Mouse (Mus musculus) liver, postnatal 0 days (tissue): Measurements from ENCODE around the gene Mrpl28. TPM values are rescaled to one million over a fixed set of nuclear protein-coding genes. Genes with fewer than 3 reads are reported as not detected.
"Not testable (repeated sequence)": the region's sequence is repeated elsewhere in the genome, so short reads cannot be mapped to it uniquely, and the experiment has no call there.

ENCODE experiments used
- ATAC-seq: fragments of 200-750 bp; cut with Nextera tagmentation; 2 replicates; pipeline ENCODE4 v1.8.0; 2017; ENCODE audit warnings: mild to moderate bottlenecking, moderate library complexity
- DNase-seq: peaks from one replicate; pipeline ENCODE4 v3.0.0-alpha.2; 2016
- H3K27ac ChIP-seq: fragments of 300-500 bp; sonication (generic); 2 replicates; pipeline ENCODE4 v1.5.1; 2014; ENCODE audit warnings: antibody characterized with exemption, moderate library complexity, mild to moderate bottlenecking, low read depth
- H3K27me3 ChIP-seq: fragments of 300-500 bp; sonication (generic); 2 replicates; pipeline ENCODE4 v1.6.1; 2014; ENCODE audit warnings: low read length, control low read depth, mixed read lengths; ENCODE audit not compliant: insufficient read depth
- H3K36me3 ChIP-seq: fragments of 300-500 bp; sonication (generic); replicated peaks from 2 replicates; pipeline ENCODE4 v1.6.1; 2014; ENCODE audit warnings: mild to moderate bottlenecking, control low read depth, low read length, moderate library complexity, mixed read lengths; ENCODE audit not compliant: insufficient read depth
- H3K4me1 ChIP-seq: fragments of 300-500 bp; sonication (generic); 2 replicates; pipeline ENCODE4 v1.6.1; 2014; ENCODE audit warnings: antibody characterized with exemption, mild to moderate bottlenecking, control low read depth; ENCODE audit not compliant: insufficient read depth
- H3K4me2 ChIP-seq: fragments of 300-500 bp; sonication (generic); 2 replicates; pipeline ENCODE4 v1.6.1; 2014; ENCODE audit warnings: low read depth, mild to moderate bottlenecking, low read length, moderate library complexity, mixed read lengths
- H3K4me3 ChIP-seq: fragments of 300-500 bp; sonication (generic); 2 replicates; pipeline ENCODE4 v1.5.1; 2014; ENCODE audit warnings: low read depth, low read length
- H3K9ac ChIP-seq: fragments of 300-500 bp; sonication (generic); replicated peaks from 2 replicates; pipeline ENCODE4 v1.6.1; 2014; ENCODE audit warnings: mild to moderate bottlenecking, moderate library complexity
- H3K9me3 ChIP-seq: fragments of 300-500 bp; sonication (generic); 2 replicates; pipeline ENCODE4 v1.6.1; 2016; ENCODE audit warnings: mild to moderate bottlenecking, control low read depth, low read length, mixed read lengths
- CTCF ChIP-seq: sonication (generic); IDR thresholded peaks from 2 replicates; pipeline ENCODE4 v1.5.1; 2016; ENCODE audit warnings: antibody characterized with exemption, low read depth
- EP300 ChIP-seq: IDR thresholded peaks from 2 replicates; pipeline ENCODE4 v1.6.1; 2016; ENCODE audit warnings: antibody characterized with exemption, low read depth, mild to moderate bottlenecking
- WGBS: fragments of 180-500 bp; shearing (Covaris S2); extraction: QIAGEN DNeasy Blood & Tissue Kit; methylation state at CpG from one replicate; pipeline ENCODE4 v1.1.7; 2014; ENCODE audit not compliant: insufficient replicate concordance; 5-methylcytosine and 5-hydroxymethylcytosine counted together
- polyA plus RNA-seq: library from polyadenylated mRNA; unstranded; fragments of >200 nt; fragmentation: Nextera tagmentation; extraction: Ambion mirVana; gene quantifications from 2 replicates; pipeline ENCODE4 v1.2.1, GENCODE M21; 2015

The Mrpl28 gene
- polyA plus RNA-seq, 1 experiment from 2014 or later: 85.9 TPM

- ATAC-seq (no peak), DNase-seq (no peak)
- Histone ChIP-seq H3K9ac (no peak overlapping the region; the same call in 1 of the 2 replicates), H3K27me3 (peaks cover 44% of the 10 kb centered on the region), H3K4me3 (peak overlapping the region; percentile 75), H3K9me3 (no peaks in the 10 kb centered on the region), H3K4me1 (peaks cover 22% of the 10 kb centered on the region), H3K27ac (no peak overlapping the region), H3K36me3 (no peaks in the 10 kb centered on the region), H3K4me2 (peak overlapping the region; percentile 92)
- TF ChIP-seq EP300: no peak
- no peak for TF ChIP-seq CTCF
- 11% methylated on average over 8 of the region's 8 CpGs for WGBS
Measured at GRCm38 (mm10) chr17:26114061-26114460, 9.2 kb upstream of the Mrpl28 start.

DNA sequence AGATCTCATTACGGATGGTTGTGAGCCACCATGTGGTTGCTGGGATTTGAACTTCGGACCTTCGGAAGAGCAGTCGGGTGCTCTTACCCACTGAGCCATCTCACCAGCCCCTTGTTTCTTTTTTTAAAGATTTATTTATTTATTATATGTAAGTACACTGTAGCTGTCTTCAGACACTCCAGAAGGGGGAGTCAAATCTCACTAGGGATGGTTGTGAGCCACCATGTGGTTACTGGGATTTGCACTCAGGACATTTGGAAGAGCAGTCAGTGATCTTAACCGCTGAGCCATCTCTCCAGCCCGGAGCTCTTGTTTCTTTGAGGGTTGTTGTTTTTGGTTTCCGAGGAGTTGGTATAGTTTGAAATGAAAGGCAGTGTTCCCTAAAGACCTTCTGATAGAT is 8.8 kb upstream of the Mrpl28 start:
- Histone ChIP-seq H3K27me3 (peaks cover 44% of the 10 kb centered on the region), H3K4me1 (peaks cover 22% of the 10 kb centered on the region), H3K4me2 (0 out of 2 replicates have a peak overlapping the region, but pooled peaks have one; percentile 92)
- ATAC-seq, H3K27ac ChIP-seq, H3K36me3 ChIP-seq, H3K9me3 ChIP-seq, H3K4me3 ChIP-seq, DNase-seq, H3K9ac ChIP-seq: not testable (repeated sequence)
- WGBS: 64% methylated on average over 7 of the region's 7 CpGs

DNA sequence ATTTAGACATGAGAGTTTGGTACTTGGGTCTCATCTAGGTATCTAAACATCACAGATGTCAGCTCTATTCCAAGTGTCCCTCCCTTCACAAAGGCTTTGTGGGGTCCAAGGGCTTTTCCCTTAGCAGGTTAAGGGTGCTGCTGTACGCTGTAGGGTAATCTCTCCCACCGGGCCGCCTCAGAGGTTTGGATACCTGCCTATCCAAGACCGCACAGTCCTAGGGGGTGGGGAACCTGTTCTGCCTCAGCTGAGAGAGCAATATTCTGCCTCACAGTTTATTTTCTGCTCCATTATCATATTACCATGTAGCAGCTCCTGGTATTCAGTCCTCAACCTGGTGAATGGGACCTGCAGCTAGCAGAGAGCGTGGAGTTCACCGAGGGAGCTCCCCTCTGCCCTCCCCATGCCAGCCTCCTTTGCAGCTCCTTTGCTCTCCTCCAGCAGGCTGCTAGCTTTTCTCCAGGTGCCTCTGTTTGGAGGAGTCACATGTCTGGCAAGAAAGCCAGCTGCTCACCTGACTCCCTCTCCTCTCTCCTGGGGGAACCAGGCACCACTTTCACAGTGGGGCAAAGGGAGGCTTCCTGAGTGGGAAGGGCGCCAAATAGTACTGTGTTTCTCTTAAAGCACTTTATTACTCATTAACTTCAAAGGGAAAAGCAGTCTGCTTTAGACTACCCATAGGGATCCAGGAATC is 7.9 kb upstream of the Mrpl28 start:
- Histone ChIP-seq H3K4me3 (no peak overlapping the region), H3K4me2 (no peak overlapping the region), H3K9me3 (no peaks in the 10 kb centered on the region), H3K27ac (no peak overlapping the region), H3K36me3 (no peaks in the 10 kb centered on the region), H3K27me3 (peaks cover 44% of the 10 kb centered on the region), H3K9ac (no peak overlapping the region), H3K4me1 (peaks cover 22% of the 10 kb centered on the region)
- WGBS: 63% methylated on average over 7 of the region's 7 CpGs
- no peak for TF ChIP-seq EP300
- TF ChIP-seq CTCF: no peak
- DNase-seq: no peak
- ATAC-seq: peak; percentile 12; the same call in 1 of the 2 replicates

GRCm38 (mm10) chr17:26115956-26116487 is 7.3 kb upstream of the Mrpl28 start:
- peaks cover 38% of the 10 kb centered on the region for H3K27me3 ChIP-seq
- no peak overlapping the region for H3K4me3 ChIP-seq
- peaks cover 22% of the 10 kb centered on the region for H3K4me1 ChIP-seq
- no peaks in the 10 kb centered on the region for H3K9me3 ChIP-seq
- DNase-seq (no peak), ATAC-seq (no peak)
- no peak overlapping the region for H3K27ac ChIP-seq
- H3K36me3 ChIP-seq: no peaks in the 10 kb centered on the region
- no peak overlapping the region for H3K9ac ChIP-seq
- TF ChIP-seq EP300 (no peak), CTCF (no peak)
- 45% methylated on average over 2 of the region's 3 CpGs for WGBS
- H3K4me2 ChIP-seq: no peak overlapping the region

DNA sequence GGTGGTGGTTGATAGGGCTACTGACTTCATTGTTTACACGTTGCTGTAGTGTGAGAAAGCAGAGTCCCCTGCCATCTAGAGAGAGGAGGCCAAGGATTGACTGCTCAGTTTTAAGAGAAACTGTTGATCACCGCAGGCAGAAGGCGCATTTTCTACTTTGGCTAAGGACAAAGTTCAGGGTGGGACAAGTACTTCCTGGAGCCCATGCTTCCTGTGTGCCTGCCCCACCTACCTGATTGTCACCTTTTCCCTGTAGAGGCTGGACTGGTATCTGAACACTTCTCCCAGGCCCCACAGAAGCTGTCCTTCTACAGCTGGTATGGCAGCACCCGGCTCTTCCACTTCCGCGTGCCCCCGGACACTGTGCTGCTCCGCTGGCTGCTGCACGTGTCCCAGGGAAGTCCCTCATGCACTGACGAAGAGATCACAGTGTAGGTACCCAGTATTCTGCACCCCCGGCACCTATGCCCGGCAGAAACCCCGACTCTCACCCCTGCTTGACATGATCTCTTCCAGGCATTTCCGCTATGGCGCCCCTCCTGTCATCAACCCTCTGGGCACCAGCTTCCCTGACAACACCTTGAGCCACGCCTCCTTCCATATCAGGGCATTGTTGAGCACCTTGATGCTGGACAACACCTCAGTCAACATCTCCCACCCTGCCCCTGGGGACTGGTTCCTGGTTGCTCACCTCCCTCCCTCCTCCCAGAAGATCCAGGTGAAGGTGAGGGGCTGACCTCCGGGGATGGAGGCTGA is 6.6 kb upstream of the Mrpl28 start:
- Histone ChIP-seq H3K4me2 (no peak overlapping the region), H3K36me3 (no peaks in the 10 kb centered on the region), H3K4me1 (peaks cover 22% of the 10 kb centered on the region), H3K9ac (no peak overlapping the region), H3K4me3 (no peak overlapping the region), H3K27me3 (peaks cover 32% of the 10 kb centered on the region), H3K9me3 (no peaks in the 10 kb centered on the region), H3K27ac (no peak overlapping the region)
- 76% methylated on average over 16 of the region's 17 CpGs for WGBS
- no peak for DNase-seq
- ATAC-seq: no peak
- TF ChIP-seq CTCF: no peak
- no peak for TF ChIP-seq EP300
